Mouse (Mus musculus): ENCODE measurements around the gene Nt5c1a. TPM values are rescaled to one million over a fixed set of nuclear protein-coding genes. Genes with fewer than 3 reads are reported as not detected.

The Nt5c1a gene
- polyA plus RNA-seq, 1 experiment from 2014 or later = not detected

GRCm38 (mm10) chr4:123182328-123183238, 18.7 kb upstream of the Nt5c1a start, which contains the start of gene Hpcal4:
Gene Hpcal4 (plus strand): TSS chr4:123183227.
- H3K9me3 ChIP-seq (replicated peaks) = no peaks in the 10 kb centered on the region
- ATAC-seq (ENCODE audit: insufficient read depth) = no peak
- peak within 1 kb of the TSS; percentile 59 for H3K4me2 ChIP-seq
- peaks cover 86% of the 10 kb centered on the region for H3K27me3 ChIP-seq
- no peaks in the 10 kb centered on the region for H3K36me3 ChIP-seq (replicated peaks)
- WGBS (ENCODE audit: insufficient replicate concordance) = 2% methylated on average over 44 of the region's 44 CpGs
- no peak within 1 kb of the TSS for H3K27ac ChIP-seq (replicated peaks)
- H3K4me1 ChIP-seq (replicated peaks) = peaks cover 14% of the 10 kb centered on the region
- peak within 1 kb of the TSS; percentile 37 for H3K4me3 ChIP-seq (replicated peaks)
- no peak within 1 kb of the TSS for H3K9ac ChIP-seq

GRCm38 (mm10) chr4:123183239-123184056, 17.9 kb upstream of the Nt5c1a start:
- peak; percentile 79 for ATAC-seq (ENCODE audit: insufficient read depth)
- WGBS (ENCODE audit: insufficient replicate concordance) = 8% methylated on average over 44 of the region's 44 CpGs

DNA sequence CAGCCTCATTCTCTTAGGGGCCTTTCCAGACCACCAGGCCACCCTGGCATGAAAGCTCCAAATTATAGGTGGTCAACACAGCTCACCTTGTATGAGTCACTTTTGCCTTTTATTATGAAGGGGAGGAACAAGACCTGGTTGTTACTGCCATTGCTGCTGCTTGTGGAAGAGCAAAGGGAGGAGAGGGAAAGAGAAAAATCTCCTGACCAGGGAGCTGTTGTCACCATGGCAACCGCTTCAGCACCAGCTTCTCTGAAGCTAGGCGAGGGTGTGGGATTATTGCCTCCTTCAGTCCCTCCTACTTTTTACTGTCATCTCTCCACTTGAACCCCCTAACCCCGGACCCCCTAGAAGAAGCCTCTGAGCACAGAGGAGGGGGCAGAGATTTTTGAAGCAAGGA, 16.5 kb upstream of the Nt5c1a start:
- no peaks in the 10 kb centered on the region for H3K36me3 ChIP-seq (replicated peaks)
- peaks cover 74% of the 10 kb centered on the region for H3K27me3 ChIP-seq
- H3K27ac ChIP-seq (replicated peaks) = no peak overlapping the region
- WGBS (ENCODE audit: insufficient replicate concordance) = 35% methylated on average over 3 of the region's 3 CpGs
- H3K4me2 ChIP-seq = no peak overlapping the region
- H3K9ac ChIP-seq = no peak overlapping the region
- no peak overlapping the region for H3K4me3 ChIP-seq (replicated peaks)
- no peak for ATAC-seq (ENCODE audit: insufficient read depth)
- peaks cover 14% of the 10 kb centered on the region for H3K4me1 ChIP-seq (replicated peaks)
- no peaks in the 10 kb centered on the region for H3K9me3 ChIP-seq (replicated peaks)

More at GRCm38 (mm10) chr4:123183239-123184056, 17.9 kb upstream of the Nt5c1a start:
- Histone ChIP-seq H3K9ac (no peak overlapping the region), H3K9me3 (replicated peaks) (no peaks in the 10 kb centered on the region), H3K36me3 (replicated peaks) (no peaks in the 10 kb centered on the region), H3K4me3 (replicated peaks) (peak overlapping the region; percentile 37), H3K27ac (replicated peaks) (no peak overlapping the region), H3K27me3 (peaks cover 81% of the 10 kb centered on the region), H3K4me2 (peak overlapping the region; percentile 59), H3K4me1 (replicated peaks) (peaks cover 14% of the 10 kb centered on the region)

DNA sequence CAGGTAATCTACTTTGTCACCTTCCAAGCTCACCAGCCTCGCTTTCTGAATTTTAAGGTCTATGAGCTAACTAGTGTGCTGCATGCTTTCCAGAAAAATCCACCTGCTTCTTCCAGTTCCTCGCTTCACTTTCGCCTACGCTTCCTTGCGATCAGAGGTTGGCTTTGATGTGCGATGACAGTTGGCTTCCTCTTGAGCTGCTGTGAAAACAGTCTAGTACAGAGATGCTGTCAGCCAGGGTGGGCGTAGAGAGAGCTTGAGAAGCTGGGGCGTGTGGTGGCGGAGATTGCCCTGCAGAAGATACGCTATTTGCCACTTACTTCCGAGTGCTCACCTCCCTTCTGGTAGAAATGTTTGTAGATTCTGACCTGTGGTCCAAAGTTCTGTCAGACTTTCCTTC, 9.0 kb upstream of the Nt5c1a start:
- Histone ChIP-seq H3K9me3 (replicated peaks) (no peaks in the 10 kb centered on the region), H3K36me3 (replicated peaks) (no peaks in the 10 kb centered on the region), H3K27ac (replicated peaks) (no peak overlapping the region), H3K4me1 (replicated peaks) (no peaks in the 10 kb centered on the region), H3K4me3 (replicated peaks) (no peak overlapping the region), H3K27me3 (peaks cover 38% of the 10 kb centered on the region), H3K4me2 (no peak overlapping the region), H3K9ac (no peak overlapping the region)
- ATAC-seq (ENCODE audit: insufficient read depth) = no peak
- 62% methylated on average over 11 of the region's 11 CpGs for WGBS (ENCODE audit: insufficient replicate concordance)

- no peak for ATAC-seq (ENCODE audit: insufficient read depth)
- 76% methylated on average over 11 of the region's 11 CpGs for WGBS (ENCODE audit: insufficient replicate concordance)
- no peaks in the 10 kb centered on the region for H3K36me3 ChIP-seq (replicated peaks)
Measured at GRCm38 (mm10) chr4:123193791-123194190, 7.5 kb upstream of the Nt5c1a start.

DNA sequence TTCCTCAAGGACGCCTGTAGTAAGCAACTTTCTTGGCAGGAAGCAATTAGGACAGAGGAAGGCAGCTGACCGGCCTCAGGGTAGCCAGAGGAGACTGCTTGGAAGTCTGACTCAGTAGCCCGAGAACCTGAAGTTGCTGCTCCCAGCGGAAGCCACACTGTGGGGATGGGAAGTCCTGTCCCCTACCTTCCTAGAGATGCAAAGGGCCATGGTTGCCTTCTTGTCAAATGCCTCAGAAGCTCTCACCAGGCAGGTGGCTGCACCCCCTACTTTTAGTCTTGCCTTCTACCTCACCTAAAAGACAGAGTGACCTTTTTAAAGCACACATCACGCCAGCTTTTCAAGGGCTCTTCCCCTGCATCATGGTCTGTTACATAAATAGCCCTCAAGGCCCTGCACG, 4.6 kb upstream of the Nt5c1a start:
- H3K9me3 ChIP-seq (replicated peaks) = no peaks in the 10 kb centered on the region
- H3K4me1 ChIP-seq (replicated peaks) = peaks cover 7% of the 10 kb centered on the region; the same call in 1 of the 2 replicates
- no peak overlapping the region for H3K4me3 ChIP-seq (replicated peaks)
- peaks cover 74% of the 10 kb centered on the region for H3K27me3 ChIP-seq
- H3K9ac ChIP-seq = no peak overlapping the region
- no peaks in the 10 kb centered on the region for H3K36me3 ChIP-seq (replicated peaks)
- 28% methylated on average over 6 of the region's 6 CpGs for WGBS (ENCODE audit: insufficient replicate concordance)
- ATAC-seq (ENCODE audit: insufficient read depth) = no peak
- no peak overlapping the region for H3K4me2 ChIP-seq
- no peak overlapping the region for H3K27ac ChIP-seq (replicated peaks)

More at GRCm38 (mm10) chr4:123193791-123194190, 7.5 kb upstream of the Nt5c1a start:
- H3K27ac ChIP-seq (replicated peaks) = no peak overlapping the region
- H3K27me3 ChIP-seq = peaks cover 47% of the 10 kb centered on the region
- no peak overlapping the region for H3K4me3 ChIP-seq (replicated peaks)
- no peak overlapping the region for H3K4me2 ChIP-seq
- H3K9me3 ChIP-seq (replicated peaks) = no peaks in the 10 kb centered on the region
- no peak overlapping the region for H3K9ac ChIP-seq
- H3K4me1 ChIP-seq (replicated peaks) = no peaks in the 10 kb centered on the region

GRCm38 (mm10) chr4:123200771-123201185, 526 bp upstream of the Nt5c1a start:
- Histone ChIP-seq H3K4me2 (peak overlapping the region; percentile 58), H3K27me3 (peaks cover 89% of the 10 kb centered on the region), H3K4me1 (replicated peaks) (peaks cover 7% of the 10 kb centered on the region; the same call in 1 of the 2 replicates), H3K4me3 (replicated peaks) (peak overlapping the region; percentile 26; the same call in 1 of the 2 replicates), H3K9me3 (replicated peaks) (no peaks in the 10 kb centered on the region), H3K36me3 (replicated peaks) (no peaks in the 10 kb centered on the region), H3K27ac (replicated peaks) (no peak overlapping the region), H3K9ac (no peak overlapping the region)
- no peak for ATAC-seq (ENCODE audit: insufficient read depth)
- 4% methylated on average over 15 of the region's 15 CpGs for WGBS (ENCODE audit: insufficient replicate concordance)

DNA sequence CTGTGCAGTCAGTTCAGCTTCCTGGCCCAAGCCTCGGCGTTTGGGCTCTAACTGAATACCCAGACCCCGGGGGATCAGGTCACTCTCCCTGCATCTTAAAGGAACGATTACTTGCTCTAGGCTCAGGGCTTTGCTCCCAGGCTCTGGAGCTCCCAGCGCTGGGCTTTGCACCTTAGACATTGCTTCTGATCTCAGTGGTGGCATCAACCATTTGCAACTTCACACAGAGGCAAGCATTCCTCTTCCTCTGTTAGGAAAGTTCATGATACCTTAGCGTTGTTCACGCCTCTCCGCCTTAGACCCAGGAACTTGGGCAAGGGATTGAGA, 753 bp downstream of the Nt5c1a start:
- peaks cover 7% of the 10 kb centered on the region; the same call in 1 of the 2 replicates for H3K4me1 ChIP-seq (replicated peaks)
- no peak for ATAC-seq (ENCODE audit: insufficient read depth)

GRCm38 (mm10) chr4:123207337-123207736, 6.0 kb downstream of the Nt5c1a start:
- H3K27me3 ChIP-seq = peaks cover 45% of the 10 kb centered on the region
- H3K4me2 ChIP-seq = no peak overlapping the region
- no peaks in the 10 kb centered on the region for H3K4me1 ChIP-seq (replicated peaks)
- no peak for ATAC-seq (ENCODE audit: insufficient read depth)
- no peak overlapping the region for H3K4me3 ChIP-seq (replicated peaks)
- 29% methylated on average over 5 of the region's 5 CpGs for WGBS (ENCODE audit: insufficient replicate concordance)
- H3K9ac ChIP-seq = no peak overlapping the region
- no peak overlapping the region for H3K27ac ChIP-seq (replicated peaks)
- H3K36me3 ChIP-seq (replicated peaks) = no peaks in the 10 kb centered on the region
- no peaks in the 10 kb centered on the region for H3K9me3 ChIP-seq (replicated peaks)

More for the DNA sequence above, 753 bp downstream of the Nt5c1a start:
- 16% methylated on average over 8 of the region's 8 CpGs for WGBS (ENCODE audit: insufficient replicate concordance)
- no peak overlapping the region for H3K4me3 ChIP-seq (replicated peaks)
- peaks cover 84% of the 10 kb centered on the region for H3K27me3 ChIP-seq
- H3K9me3 ChIP-seq (replicated peaks) = no peaks in the 10 kb centered on the region
- H3K36me3 ChIP-seq (replicated peaks) = no peaks in the 10 kb centered on the region
- H3K9ac ChIP-seq = no peak overlapping the region
- no peak overlapping the region for H3K4me2 ChIP-seq
- H3K27ac ChIP-seq (replicated peaks) = no peak overlapping the region

- ATAC-seq (ENCODE audit: insufficient read depth) = no peak
- 40% methylated on average over 8 of the region's 8 CpGs for WGBS (ENCODE audit: insufficient replicate concordance)
- no peaks in the 10 kb centered on the region for H3K36me3 ChIP-seq (replicated peaks)
- H3K27me3 ChIP-seq = peaks cover 17% of the 10 kb centered on the region; the same call in 1 of the 2 replicates
- H3K27ac ChIP-seq (replicated peaks) = no peak overlapping the region
- no peak overlapping the region for H3K4me2 ChIP-seq
- no peaks in the 10 kb centered on the region for H3K9me3 ChIP-seq (replicated peaks)
- H3K9ac ChIP-seq = no peak overlapping the region
- H3K4me3 ChIP-seq (replicated peaks) = no peak overlapping the region
- no peaks in the 10 kb centered on the region for H3K4me1 ChIP-seq (replicated peaks)
Measured at GRCm38 (mm10) chr4:123210996-123211395, 9.7 kb downstream of the Nt5c1a start.

DNA sequence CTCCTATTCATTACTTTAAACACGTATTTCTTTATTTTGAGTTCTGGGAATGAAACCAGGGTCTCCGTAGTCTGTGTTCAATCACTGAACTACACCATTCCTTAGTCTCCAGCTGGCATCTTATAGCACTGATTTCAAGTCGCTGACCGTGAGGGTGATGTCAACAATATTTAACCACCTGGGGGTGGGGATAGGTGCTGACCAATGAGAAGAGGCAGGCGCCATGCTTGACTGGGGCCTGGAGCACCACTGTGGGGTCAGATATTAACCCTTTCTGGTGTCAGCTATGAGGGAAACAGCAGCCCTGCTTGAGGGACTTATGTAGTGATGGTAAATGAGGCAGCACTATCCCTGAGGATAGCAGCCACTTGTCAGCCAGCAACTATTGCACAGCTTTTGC, 10.1 kb downstream of the Nt5c1a start:
- Histone ChIP-seq H3K4me1 (replicated peaks) (no peaks in the 10 kb centered on the region), H3K36me3 (replicated peaks) (no peaks in the 10 kb centered on the region), H3K27me3 (peaks cover 12% of the 10 kb centered on the region; the same call in 1 of the 2 replicates), H3K4me3 (replicated peaks) (no peak overlapping the region), H3K27ac (replicated peaks) (no peak overlapping the region), H3K9ac (no peak overlapping the region), H3K4me2 (no peak overlapping the region), H3K9me3 (replicated peaks) (no peaks in the 10 kb centered on the region)
- ATAC-seq (ENCODE audit: insufficient read depth) = no peak
- WGBS (ENCODE audit: insufficient replicate concordance) = 42% methylated on average over 5 of the region's 5 CpGs
